Mouse (Mus musculus): ENCODE results near the gene Upp2. TPM values are rescaled to one million over a fixed set of nuclear protein-coding genes. Genes with fewer than 3 reads are reported as not detected.

Gene Upp2
- total RNA-seq, 2 experiments from 2014 or later, result 3.4 to 4.2 TPM

- DNase-seq, result no peak
Observed at GRCm38 (mm10) chr2:58551866-58552265, 15.2 kb upstream of the Upp2 start.

GRCm38 (mm10) chr2:58552296-58552695, 14.8 kb upstream of the Upp2 start:
- no peak for DNase-seq

- no peak for DNase-seq
Observed at GRCm38 (mm10) chr2:58557045-58557845, 9.9 kb upstream of the Upp2 start.

GRCm38 (mm10) chr2:58562137-58562536, 5.0 kb upstream of the Upp2 start:
- DNase-seq, result no peak

- DNase-seq, result peak; percentile 51 to 63
Observed at GRCm38 (mm10) chr2:58565267-58565666, 1.8 kb upstream of the Upp2 start.

GRCm38 (mm10) chr2:58566049-58566409, 1.1 kb upstream of the Upp2 start:
- DNase-seq, result peak; percentile 44 to 60

- DNase-seq, result peak; percentile 72 to 74
Observed at GRCm38 (mm10) chr2:58566410-58567065, 560 bp upstream of the Upp2 start.

- DNase-seq, result peak; percentile 14 to 35
Observed at GRCm38 (mm10) chr2:58567866-58568719, 995 bp downstream of the Upp2 start.

- DNase-seq, result no peak
Observed at GRCm38 (mm10) chr2:58568841-58569645, 1.9 kb downstream of the Upp2 start.

GRCm38 (mm10) chr2:58574167-58574566, 7.1 kb downstream of the Upp2 start:
- DNase-seq, result no peak

GRCm38 (mm10) chr2:58586311-58586710, 19.2 kb downstream of the Upp2 start:
- DNase-seq, result no peak

GRCm38 (mm10) chr2:58589637-58590036, 22.5 kb downstream of the Upp2 start:
- peak in 1 of 2 experiments; percentile 18 for DNase-seq

- DNase-seq, result no peak
Observed at GRCm38 (mm10) chr2:58590055-58590454, 23.0 kb downstream of the Upp2 start.

GRCm38 (mm10) chr2:58595350-58595749, 28.3 kb downstream of the Upp2 start:
- DNase-seq, result peak; percentile 13 to 19

- peak; percentile 57 to 65 for DNase-seq
Observed at GRCm38 (mm10) chr2:58596774-58597342, 29.8 kb downstream of the Upp2 start.

- DNase-seq, result no peak
Observed at GRCm38 (mm10) chr2:58597556-58597955, 30.5 kb downstream of the Upp2 start.

GRCm38 (mm10) chr2:58599639-58600038, 32.5 kb downstream of the Upp2 start:
- DNase-seq, result no peak

GRCm38 (mm10) chr2:58601382-58601781, 34.3 kb downstream of the Upp2 start:
- no peak for DNase-seq

GRCm38 (mm10) chr2:58603379-58603778, 36.3 kb downstream of the Upp2 start:
- no peak for DNase-seq

GRCm38 (mm10) chr2:58604791-58605190, 37.7 kb downstream of the Upp2 start:
- DNase-seq, result no peak

GRCm38 (mm10) chr2:58613720-58614119, 46.6 kb downstream of the Upp2 start:
- no peak for DNase-seq
